Mouse (Mus musculus) hindbrain, embryonic 15.5 days (tissue): Measurements from ENCODE around the gene Rapgef2. TPM values are rescaled to one million over a fixed set of nuclear protein-coding genes. Genes with fewer than 3 reads are reported as not detected.

ENCODE experiments used
- ATAC-seq: fragments of 200-750 bp; cut with Nextera tagmentation; 2 replicates; pipeline ENCODE4 v1.8.0; 2017; ENCODE audit warnings: low read depth, moderate number of reproducible peaks, moderate TSS enrichment; ENCODE audit not compliant: low FRiP score
- H3K27ac ChIP-seq: fragments of 300-500 bp; sonication (generic); replicated peaks from 2 replicates; pipeline ENCODE4 v1.5.1; 2015; ENCODE audit warnings: mild to moderate bottlenecking, inconsistent platforms
- H3K27me3 ChIP-seq: fragments of 300-500 bp; sonication (generic); 2 replicates; pipeline ENCODE4 v1.6.1; 2015; ENCODE audit warnings: control low read depth, inconsistent platforms
- H3K36me3 ChIP-seq: fragments of 300-500 bp; sonication (generic); 2 replicates; pipeline ENCODE4 v1.6.1; 2015; ENCODE audit warnings: control low read depth, inconsistent platforms
- H3K4me1 ChIP-seq: fragments of 300-500 bp; sonication (generic); replicated peaks from 2 replicates; pipeline ENCODE4 v1.6.1; 2015; ENCODE audit warnings: control low read depth, inconsistent platforms
- H3K4me2 ChIP-seq: fragments of 300-500 bp; sonication (generic); 2 replicates; pipeline ENCODE4 v1.6.1; 2015; ENCODE audit warnings: moderate library complexity, mild to moderate bottlenecking, inconsistent platforms
- H3K4me3 ChIP-seq: fragments of 300-500 bp; sonication (generic); 2 replicates; pipeline ENCODE4 v1.5.1; 2015; ENCODE audit warnings: mild to moderate bottlenecking, inconsistent platforms
- H3K9ac ChIP-seq: fragments of 300-500 bp; sonication (generic); 2 replicates; pipeline ENCODE4 v1.6.1; 2015; ENCODE audit warnings: inconsistent platforms
- H3K9me3 ChIP-seq: fragments of 300-500 bp; sonication (generic); 2 replicates; pipeline ENCODE4 v1.6.1; 2016; ENCODE audit warnings: control low read depth, inconsistent platforms
- WGBS: fragments of 180-500 bp; shearing (Covaris S2); methylation state at CpG from one replicate; pipeline ENCODE4 v1.1.7; 2015; 5-methylcytosine and 5-hydroxymethylcytosine counted together
- polyA plus RNA-seq: library from polyadenylated mRNA; unstranded; fragments of >200 nt; fragmentation: Nextera tagmentation; extraction: Ambion mirVana; gene quantifications from 2 replicates; pipeline ENCODE4 v1.2.1, GENCODE M21; 2015

Rapgef2 gene
- 13.0 and 13.5 TPM in 2 replicates for polyA plus RNA-seq

- H3K27ac ChIP-seq = peak within 1 kb of the TSS; percentile 91
- peaks cover 47% of the 10 kb centered on the region for H3K4me1 ChIP-seq
- no peaks in the 10 kb centered on the region for H3K9me3 ChIP-seq
- peak within 1 kb of the TSS; percentile 85 for H3K4me3 ChIP-seq
- under 1% methylated on average over 87 of the region's 97 CpGs for WGBS
- H3K36me3 ChIP-seq = no peaks in the 10 kb centered on the region
- peak; percentile 28 for ATAC-seq
- peak within 1 kb of the TSS; percentile 88 for H3K9ac ChIP-seq
- H3K4me2 ChIP-seq = peak within 1 kb of the TSS; percentile 89
- H3K27me3 ChIP-seq = no peaks in the 10 kb centered on the region
These were observed at the start of gene Rapgef2 for GRCm38 (mm10) chr3:79286376-79287107. TSS of gene Rapgef2 (minus strand) at chr3:79286517.

- WGBS = 93% methylated on average over 8 of the region's 8 CpGs
- no peaks in the 10 kb centered on the region for H3K27me3 ChIP-seq
- no peak overlapping the region for H3K4me3 ChIP-seq
- H3K27ac ChIP-seq = no peak overlapping the region
- no peak overlapping the region for H3K9ac ChIP-seq
- H3K4me2 ChIP-seq = no peak overlapping the region
- no peaks in the 10 kb centered on the region for H3K4me1 ChIP-seq
- no peak for ATAC-seq
- no peaks in the 10 kb centered on the region for H3K36me3 ChIP-seq
- no peaks in the 10 kb centered on the region for H3K9me3 ChIP-seq
These were observed 47.4 kb upstream of the Rapgef2 start for GRCm38 (mm10) chr3:79333643-79334200.

DNA sequence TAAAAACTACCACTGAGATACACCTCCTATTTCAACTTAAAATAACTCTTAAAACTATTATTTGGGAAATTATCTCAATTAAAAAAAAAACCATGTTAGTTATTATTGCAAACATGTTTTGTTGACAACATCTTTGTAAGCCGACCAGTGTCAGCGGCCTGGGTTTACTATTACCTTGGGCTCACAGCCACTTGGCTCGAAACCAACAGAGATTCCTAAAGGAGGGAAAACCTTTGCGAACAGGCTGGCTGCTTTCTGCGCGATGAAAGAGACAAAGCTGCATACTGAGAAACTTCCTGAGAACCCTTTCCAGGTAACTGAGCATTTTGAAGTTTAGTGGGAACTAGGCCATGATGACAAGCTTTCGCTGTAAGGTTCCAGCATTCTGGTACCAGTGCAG is 46.7 kb upstream of the Rapgef2 start:
- Histone ChIP-seq H3K4me3 (no peak overlapping the region), H3K9ac (no peak overlapping the region), H3K27ac (no peak overlapping the region), H3K36me3 (no peaks in the 10 kb centered on the region), H3K4me2 (no peak overlapping the region), H3K9me3 (no peaks in the 10 kb centered on the region), H3K27me3 (no peaks in the 10 kb centered on the region), H3K4me1 (no peaks in the 10 kb centered on the region)
- WGBS = 70% methylated on average over 7 of the region's 7 CpGs
- ATAC-seq = no peak

GRCm38 (mm10) chr3:79329691-79330315 is 43.5 kb upstream of the Rapgef2 start:
- Histone ChIP-seq H3K9ac (no peak overlapping the region), H3K36me3 (no peaks in the 10 kb centered on the region), H3K4me2 (no peak overlapping the region), H3K27me3 (no peaks in the 10 kb centered on the region), H3K9me3 (no peaks in the 10 kb centered on the region), H3K27ac (no peak overlapping the region), H3K4me1 (peaks cover 2% of the 10 kb centered on the region; the same call in 1 of the 2 replicates), H3K4me3 (no peak overlapping the region)
- ATAC-seq = no peak
- 22% methylated on average over 8 of the region's 8 CpGs for WGBS

GRCm38 (mm10) chr3:79324697-79325526 is 38.6 kb upstream of the Rapgef2 start:
- Histone ChIP-seq H3K9me3 (no peaks in the 10 kb centered on the region), H3K27me3 (no peaks in the 10 kb centered on the region), H3K4me3 (no peak overlapping the region), H3K4me1 (peaks cover 6% of the 10 kb centered on the region; the same call in 1 of the 2 replicates), H3K4me2 (peak overlapping the region; percentile 36), H3K36me3 (no peaks in the 10 kb centered on the region), H3K9ac (no peak overlapping the region), H3K27ac (no peak overlapping the region)
- WGBS = 38% methylated on average over 10 of the region's 10 CpGs
- peak; percentile 62; the same call in 1 of the 2 replicates for ATAC-seq

DNA sequence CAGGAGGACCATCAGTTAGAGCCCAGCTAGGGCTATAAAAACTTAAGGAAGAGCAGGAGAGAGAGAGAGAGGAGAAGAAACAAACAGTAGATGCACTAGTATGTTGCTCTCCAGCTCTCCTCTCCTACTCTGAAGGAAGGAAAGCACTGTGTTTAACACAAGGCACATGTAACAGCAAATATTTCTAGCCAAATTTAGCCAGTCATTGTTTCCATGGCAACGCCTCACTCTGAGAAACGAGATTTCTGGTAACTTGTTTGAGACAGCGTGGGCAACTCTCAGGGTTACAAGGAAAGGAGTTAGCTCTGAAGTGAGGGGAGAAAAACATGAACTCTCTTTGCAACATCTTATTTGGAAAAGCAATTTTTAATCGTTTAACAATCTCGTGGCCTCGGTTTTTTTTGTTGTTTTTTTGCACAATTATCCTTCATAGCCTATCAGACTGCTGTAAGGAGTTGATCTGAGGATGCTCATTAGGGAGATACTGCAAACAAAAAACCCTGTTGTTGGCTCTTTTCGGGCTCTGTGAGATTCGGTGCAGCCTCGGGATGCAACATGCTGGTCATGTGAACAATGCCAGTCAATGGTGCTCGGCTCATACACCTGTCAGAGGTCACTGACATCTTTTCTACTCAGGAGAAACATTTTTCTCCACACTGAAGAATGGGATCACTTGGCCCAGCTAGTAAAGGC is 27.8 kb upstream of the Rapgef2 start:
- Histone ChIP-seq H3K27ac (peak overlapping the region; percentile 39; the same call in 1 of the 2 replicates), H3K9ac (no peak overlapping the region), H3K4me2 (0 out of 2 replicates have a peak overlapping the region, but pooled peaks have one; percentile 3), H3K4me1 (peaks cover 11% of the 10 kb centered on the region), H3K9me3 (no peaks in the 10 kb centered on the region), H3K4me3 (no peak overlapping the region), H3K36me3 (no peaks in the 10 kb centered on the region), H3K27me3 (no peaks in the 10 kb centered on the region)
- ATAC-seq = peak; percentile 78
- WGBS = 36% methylated on average over 10 of the region's 10 CpGs

- H3K27me3 ChIP-seq = no peaks in the 10 kb centered on the region
- no peak overlapping the region for H3K9ac ChIP-seq
- H3K4me3 ChIP-seq = no peak overlapping the region
- no peak for ATAC-seq
- peaks cover 11% of the 10 kb centered on the region for H3K4me1 ChIP-seq
- no peak overlapping the region for H3K4me2 ChIP-seq
- no peak overlapping the region for H3K27ac ChIP-seq
- no peaks in the 10 kb centered on the region for H3K9me3 ChIP-seq
- H3K36me3 ChIP-seq = no peaks in the 10 kb centered on the region
These were observed 25.6 kb upstream of the Rapgef2 start for GRCm38 (mm10) chr3:79311895-79312294.

GRCm38 (mm10) chr3:79310184-79310583 is 23.9 kb upstream of the Rapgef2 start:
- WGBS = 85% methylated on average over 7 of the region's 7 CpGs
- Histone ChIP-seq H3K9ac (no peak overlapping the region), H3K4me2 (no peak overlapping the region), H3K9me3 (no peaks in the 10 kb centered on the region), H3K4me3 (no peak overlapping the region), H3K36me3 (no peaks in the 10 kb centered on the region), H3K4me1 (peaks cover 11% of the 10 kb centered on the region), H3K27ac (no peak overlapping the region), H3K27me3 (no peaks in the 10 kb centered on the region)
- ATAC-seq = no peak

GRCm38 (mm10) chr3:79308605-79309004 is 22.3 kb upstream of the Rapgef2 start:
- Histone ChIP-seq H3K4me3 (no peak overlapping the region), H3K4me2 (no peak overlapping the region), H3K9me3 (no peaks in the 10 kb centered on the region), H3K27ac (no peak overlapping the region), H3K27me3 (no peaks in the 10 kb centered on the region), H3K36me3 (no peaks in the 10 kb centered on the region), H3K9ac (no peak overlapping the region), H3K4me1 (no peaks in the 10 kb centered on the region)
- 91% methylated on average over 4 of the region's 4 CpGs for WGBS
- no peak for ATAC-seq

DNA sequence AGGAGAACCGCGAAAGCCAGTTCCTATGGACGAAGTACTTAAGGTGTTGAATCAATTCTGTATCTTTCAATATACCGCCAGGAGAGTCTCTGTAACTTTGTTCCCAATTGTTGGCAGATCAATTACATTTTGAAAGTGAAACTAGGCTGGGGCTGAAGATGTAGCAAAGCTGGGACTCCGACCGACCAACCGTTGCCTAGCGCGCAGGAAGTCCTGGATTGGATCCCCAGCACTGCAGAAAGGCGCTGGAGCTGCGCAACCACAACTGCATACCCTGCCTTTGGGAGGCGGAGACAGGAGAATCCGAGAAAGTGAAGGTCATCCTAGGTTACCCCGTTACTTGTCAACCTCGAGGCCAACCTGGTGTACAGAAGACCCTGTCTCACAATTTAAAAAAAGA is 13.1 kb upstream of the Rapgef2 start:
- Histone ChIP-seq H3K4me1 (no peaks in the 10 kb centered on the region), H3K4me2 (no peak overlapping the region), H3K36me3 (no peaks in the 10 kb centered on the region), H3K9me3 (no peaks in the 10 kb centered on the region), H3K27me3 (no peaks in the 10 kb centered on the region), H3K9ac (no peak overlapping the region), H3K27ac (no peak overlapping the region), H3K4me3 (no peak overlapping the region)
- 86% methylated on average over 15 of the region's 15 CpGs for WGBS
- ATAC-seq = no peak

GRCm38 (mm10) chr3:79297281-79297680 is 11.0 kb upstream of the Rapgef2 start:
- no peak for ATAC-seq
- WGBS = 83% methylated on average over 4 of the region's 4 CpGs
- H3K4me2 ChIP-seq = no peak overlapping the region
- H3K4me3 ChIP-seq = no peak overlapping the region
- no peak overlapping the region for H3K27ac ChIP-seq
- no peaks in the 10 kb centered on the region for H3K9me3 ChIP-seq
- H3K4me1 ChIP-seq = no peaks in the 10 kb centered on the region
- no peaks in the 10 kb centered on the region for H3K36me3 ChIP-seq
- no peak overlapping the region for H3K9ac ChIP-seq
- no peaks in the 10 kb centered on the region for H3K27me3 ChIP-seq
